Mouse (Mus musculus) monocyte, adult 2 months (primary cell): ENCODE data around the gene Zmat3.

Source experiments
- DNase-seq, 2 experiments: peaks; one replicate each; pipeline ENCODE4 v3.0.0; 2022; ENCODE audit warnings: low spot score in 2 of 2, low read depth in 1 of 2

Gene Zmat3

GRCm38 (mm10) chr3:32365546-32366245 is at the start of gene Zmat3:
Zmat3 (minus strand) TSS chr3:32366014.
- peak; percentile 13 to 28 for DNase-seq

- no peak for DNase-seq
Observed at GRCm38 (mm10) chr3:32414381-32414780, 48.6 kb upstream of the Zmat3 start.

DNA sequence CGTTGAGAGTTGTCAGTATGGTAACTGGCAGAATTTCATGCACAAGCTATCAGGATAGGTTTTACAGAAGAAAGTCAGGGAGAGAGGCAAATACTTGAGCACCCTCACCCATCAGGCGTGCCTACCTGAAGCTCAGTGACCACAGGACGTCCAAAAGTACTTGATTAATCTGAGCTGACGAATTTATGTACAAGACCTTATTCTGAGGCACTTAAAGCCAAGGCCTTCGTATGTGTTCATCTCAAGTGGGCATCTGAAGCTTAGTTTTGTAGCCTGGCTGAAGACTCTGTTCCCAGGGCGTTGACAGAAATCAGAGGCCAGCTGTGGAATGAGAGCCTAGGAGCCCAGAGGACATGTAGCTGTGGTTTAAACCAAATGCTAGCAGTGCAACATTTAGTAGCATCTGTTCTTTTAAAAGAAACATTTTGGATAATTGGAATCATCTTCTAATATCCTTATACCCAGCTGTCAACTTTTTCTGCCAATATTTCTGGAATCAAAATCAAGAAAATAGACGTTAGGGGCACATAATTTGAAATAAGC is 46.8 kb upstream of the Zmat3 start:
- no peak for DNase-seq

GRCm38 (mm10) chr3:32408811-32409273 is 43.0 kb upstream of the Zmat3 start:
- DNase-seq: no peak

DNA sequence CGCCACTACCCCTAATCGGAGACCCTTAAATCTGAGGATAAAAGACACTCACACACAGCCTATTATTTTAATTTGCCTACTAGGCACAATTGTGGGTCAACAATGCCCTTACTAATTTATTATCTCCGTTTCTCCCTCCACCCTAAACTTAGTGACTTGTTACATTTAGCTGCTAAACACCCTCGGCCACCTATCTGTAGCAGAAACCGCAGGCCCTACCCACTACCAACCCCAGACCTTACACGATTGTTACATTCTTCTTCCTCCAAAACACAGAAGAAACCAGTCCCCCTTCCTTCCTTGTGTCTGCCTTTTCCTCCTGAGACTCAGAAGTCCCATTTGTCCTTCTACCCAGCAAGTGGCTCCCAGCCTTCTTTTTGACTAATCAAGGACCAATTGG is 41.0 kb upstream of the Zmat3 start:
- DNase-seq: no peak

DNA sequence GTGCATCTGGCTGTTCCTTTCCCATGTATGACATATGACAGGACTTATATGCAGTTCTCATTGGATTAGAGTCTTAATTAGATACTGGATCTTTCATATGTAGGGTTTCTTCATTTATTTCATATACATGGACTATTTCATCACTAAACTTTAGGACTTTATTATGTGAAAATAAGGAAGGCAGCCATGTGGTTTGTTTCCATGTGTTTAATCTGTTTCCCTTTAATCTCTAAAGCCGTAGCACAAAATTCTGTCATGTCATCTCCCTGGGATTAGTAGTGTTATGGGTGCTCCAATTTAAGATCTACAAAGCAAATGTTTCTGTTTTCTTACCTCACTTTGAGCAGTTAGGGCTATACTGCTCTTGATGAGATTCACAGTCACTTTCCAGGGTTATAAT is 39.9 kb upstream of the Zmat3 start:
- DNase-seq: no peak

DNA sequence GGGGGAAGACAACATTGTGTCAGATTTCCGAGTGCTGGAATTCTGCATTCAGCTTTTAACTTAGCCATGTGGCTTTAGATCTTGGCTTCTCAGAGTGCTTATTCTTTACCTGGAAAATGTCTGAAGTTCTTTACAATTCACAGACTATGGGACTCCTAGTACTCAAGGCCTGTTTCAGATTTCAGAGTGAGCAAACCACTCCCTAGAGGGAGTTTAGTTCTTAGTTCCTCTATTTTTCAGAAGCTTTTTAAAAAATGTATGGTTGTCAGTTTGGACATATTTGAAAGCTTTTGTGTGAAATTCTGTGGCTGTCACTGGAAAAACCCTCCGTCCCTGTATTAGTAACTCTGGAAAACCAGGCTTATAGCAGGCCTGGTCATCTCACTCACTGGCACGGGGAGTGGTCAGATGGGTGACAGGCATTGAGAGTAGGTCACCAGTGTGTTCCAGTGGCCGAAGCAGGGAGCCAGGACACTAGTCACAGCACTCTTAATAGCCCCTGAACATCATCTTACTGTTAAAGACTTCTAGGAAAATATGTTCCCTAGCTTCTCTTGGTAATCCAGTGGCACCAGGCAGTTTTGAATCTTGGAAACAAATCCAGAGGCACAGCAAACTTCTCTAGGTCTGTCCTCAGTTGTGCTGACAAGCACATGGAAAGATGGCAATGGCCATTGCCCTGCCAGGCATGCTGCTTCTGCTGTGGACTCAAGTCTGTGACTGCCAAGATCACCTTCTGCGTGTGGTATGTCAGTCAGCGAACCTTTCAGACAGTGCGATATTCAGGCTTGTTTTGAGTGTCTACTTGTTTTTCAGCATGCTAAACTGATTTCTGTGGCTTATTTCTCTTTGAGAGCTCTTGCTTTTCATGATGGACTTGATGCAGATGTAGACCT is 37.4 kb upstream of the Zmat3 start:
- no peak for DNase-seq

GRCm38 (mm10) chr3:32401591-32401990 is 35.8 kb upstream of the Zmat3 start:
- DNase-seq: no peak

- DNase-seq: no peak
Observed at GRCm38 (mm10) chr3:32399931-32400330, 34.1 kb upstream of the Zmat3 start.

- no peak for DNase-seq
Observed at GRCm38 (mm10) chr3:32399381-32399780, 33.6 kb upstream of the Zmat3 start.

GRCm38 (mm10) chr3:32398623-32399022 is 32.8 kb upstream of the Zmat3 start:
- DNase-seq: no peak

GRCm38 (mm10) chr3:32398175-32398538 is 32.3 kb upstream of the Zmat3 start:
- DNase-seq: no peak

GRCm38 (mm10) chr3:32397461-32398174 is 31.8 kb upstream of the Zmat3 start, which contains the start of gene Pik3ca:
Pik3ca (plus strand) TSS chr3:32397671.
- DNase-seq: peak in 1 of 2 experiments; percentile 19

GRCm38 (mm10) chr3:32396794-32397460 is 31.1 kb upstream of the Zmat3 start:
- peak; percentile 93 to 95 for DNase-seq

GRCm38 (mm10) chr3:32395771-32396551 is 30.1 kb upstream of the Zmat3 start:
- peak in 1 of 2 experiments; percentile 25 for DNase-seq

DNA sequence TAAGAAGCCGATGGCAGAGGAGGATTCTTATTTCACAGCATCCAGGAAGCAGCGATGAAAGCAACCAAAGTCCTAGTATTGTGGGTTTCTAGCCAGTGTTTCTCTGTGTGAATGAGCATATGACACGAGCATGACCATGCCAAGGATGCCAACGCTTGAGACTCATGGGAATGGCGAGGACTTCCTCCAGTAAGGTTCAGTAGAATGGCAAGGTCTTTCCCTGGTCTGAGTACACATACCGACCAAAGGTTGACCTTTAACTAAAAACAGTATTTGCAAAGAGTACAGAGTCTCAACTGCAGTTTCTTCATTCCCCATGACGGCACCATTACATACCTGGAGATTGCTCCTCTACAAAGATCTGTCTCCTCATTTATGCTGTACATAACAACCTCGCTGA is 28.2 kb upstream of the Zmat3 start:
- no peak for DNase-seq

DNA sequence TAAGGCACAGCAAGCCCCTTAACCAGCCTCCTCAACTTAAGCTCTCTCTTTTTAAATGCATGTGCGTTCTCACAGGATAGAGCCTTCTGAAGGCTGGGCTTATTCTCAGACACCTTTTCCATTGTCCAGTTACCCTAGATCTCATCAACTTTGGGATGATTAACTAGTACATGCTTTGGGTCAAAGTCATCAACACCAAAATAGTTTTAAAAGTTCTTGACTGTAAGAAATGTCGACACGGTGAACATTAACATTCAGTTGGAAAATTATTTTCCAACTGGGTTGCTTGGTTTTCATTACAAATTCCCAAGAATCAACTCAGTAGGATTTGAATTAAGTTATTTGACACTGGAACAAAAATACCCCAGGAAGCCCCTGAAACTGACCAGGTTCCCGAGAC is 27.0 kb upstream of the Zmat3 start:
- DNase-seq: no peak

DNA sequence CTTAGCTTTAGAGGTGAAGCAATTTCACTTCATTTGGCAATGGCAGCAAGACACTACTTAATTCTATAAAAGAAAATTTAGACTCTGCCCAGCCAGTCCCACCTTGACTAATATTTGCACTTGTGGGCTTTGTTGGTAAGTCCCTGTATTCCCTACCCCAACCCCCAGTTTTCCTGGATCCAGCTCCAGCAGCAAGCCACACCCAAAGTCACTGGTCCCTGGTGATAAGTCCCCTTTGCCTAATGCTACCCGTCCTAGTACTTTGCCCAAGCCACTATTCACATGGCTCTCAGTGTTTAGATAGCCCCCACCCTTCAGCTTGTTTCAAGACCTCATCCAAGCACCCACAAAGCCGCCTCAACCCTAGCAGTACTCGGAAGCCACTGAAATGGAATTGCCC is 15.7 kb upstream of the Zmat3 start:
- no peak for DNase-seq

DNA sequence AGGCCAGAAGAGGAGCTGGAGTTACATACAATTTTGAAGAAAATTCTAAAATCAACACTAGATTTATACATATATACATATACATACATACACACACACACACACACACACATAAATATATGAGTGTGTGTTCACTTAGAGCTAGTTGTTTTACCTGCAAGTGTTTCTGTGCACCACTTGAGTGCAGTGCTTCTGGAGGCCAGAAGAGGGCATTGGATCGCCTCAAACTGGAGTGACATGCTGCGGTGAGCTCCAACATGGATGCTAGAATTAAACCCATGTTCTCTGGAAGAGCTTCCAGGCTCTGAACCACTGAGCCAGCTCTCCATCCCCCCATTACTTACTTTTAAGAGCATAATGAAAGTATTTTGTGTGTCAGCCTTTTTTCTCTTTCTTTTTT is 14.1 kb upstream of the Zmat3 start:
- DNase-seq: no peak

- no peak for DNase-seq
Observed at GRCm38 (mm10) chr3:32373236-32373635, 7.4 kb upstream of the Zmat3 start.
